Mouse (Mus musculus) MEL (cell line): ENCODE results near the gene Pdcd4. TPM values are rescaled to one million over a fixed set of nuclear protein-coding genes. Genes with fewer than 3 reads are reported as not detected.

ENCODE experiments used
- DNase-seq: peaks from one replicate; pipeline ENCODE4 v3.0.0; 2011; ENCODE audit warnings: low read depth, low spot score
- H3K27ac ChIP-seq: 2 replicates; pipeline ENCODE4 v1.5.1; 2012; ENCODE audit warnings: low read depth, mild to moderate bottlenecking, control low read depth, low read length, moderate library complexity; ENCODE audit not compliant: control insufficient read depth
- H3K27me3 ChIP-seq, 2 experiments: fragments of 150-350 bp in 1 of 2; sonication (generic) in 1 of 2; 2 replicates each; pipeline ENCODE4 v1.6.1; 2012; ENCODE audit warnings: low read length in 2 of 2, mild to moderate bottlenecking in 2 of 2, improper control_type of control experiment in 1 of 2, moderate library complexity in 1 of 2; ENCODE audit not compliant: insufficient read depth in 2 of 2, control insufficient read depth in 1 of 2
- H3K36me3 ChIP-seq, 2 experiments: 2 replicates each; pipeline ENCODE4 v1.6.1; 2012 to 2014; ENCODE audit warnings: low read length in 2 of 2, improper control_type of control experiment in 1 of 2, inconsistent platforms in 1 of 2, mild to moderate bottlenecking in 1 of 2; ENCODE audit not compliant: insufficient read depth in 2 of 2, control insufficient read depth in 1 of 2
- H3K4me1 ChIP-seq, 2 experiments: fragments of 150-350 bp in 1 of 2; sonication (generic) in 1 of 2; 2 replicates each; pipeline ENCODE4 v1.6.1; 2012; ENCODE audit warnings: low read length in 2 of 2, improper control_type of control experiment in 1 of 2, mild to moderate bottlenecking in 1 of 2; ENCODE audit not compliant: insufficient read depth in 2 of 2, control insufficient read depth in 1 of 2
- H3K4me3 ChIP-seq, 2 experiments: fragments of 150-350 bp in 1 of 2; sonication (generic) in 1 of 2; 2 replicates each; pipeline ENCODE4 v1.5.1; 2012; ENCODE audit warnings: low read depth in 2 of 2, low read length in 2 of 2, mild to moderate bottlenecking in 2 of 2, moderate library complexity in 2 of 2, control low read depth in 1 of 2, improper control_type of control experiment in 1 of 2; ENCODE audit not compliant: control insufficient read depth in 1 of 2, insufficient read depth in 1 of 2
- H3K79me2 ChIP-seq: 2 replicates; pipeline ENCODE4 v1.6.1; 2012; ENCODE audit warnings: mild to moderate bottlenecking, low read length, moderate library complexity; ENCODE audit not compliant: control insufficient read depth, poor library complexity, insufficient read depth
- H3K9ac ChIP-seq: 2 replicates; pipeline ENCODE4 v1.6.1; 2012; ENCODE audit warnings: low read depth, mild to moderate bottlenecking, control low read depth, low read length, moderate library complexity; ENCODE audit not compliant: control insufficient read depth, poor library complexity, severe bottlenecking
- H3K9me3 ChIP-seq: fragments of 150-350 bp; sonication (generic); replicated peaks from 2 replicates; pipeline ENCODE4 v1.6.1; 2012; ENCODE audit warnings: mild to moderate bottlenecking, low read length, improper control_type of control experiment, moderate library complexity; ENCODE audit not compliant: insufficient read depth
- BHLHE40 ChIP-seq: IDR thresholded peaks from 2 replicates; pipeline ENCODE4 v1.6.1; 2012; ENCODE audit warnings: low read depth, mild to moderate bottlenecking, inconsistent platforms, low read length, improper control_type of control experiment, borderline replicate concordance
- CHD2 ChIP-seq: IDR thresholded peaks from 2 replicates; pipeline ENCODE4 v1.6.1; 2011; ENCODE audit warnings: low read length, improper control_type of control experiment
- CTCF ChIP-seq, 3 experiments: IDR thresholded peaks in 2 of 3; conservative IDR thresholded peaks in 1 of 3; 2 replicates each; pipeline ENCODE4 v1.5.1; 2011 to 2012; ENCODE audit warnings: low read length in 3 of 3, low read depth in 2 of 3, mild to moderate bottlenecking in 2 of 3, improper control_type of control experiment in 1 of 3, inconsistent platforms in 1 of 3, mixed read lengths in 1 of 3, moderate library complexity in 1 of 3; ENCODE audit not compliant: control insufficient read depth in 1 of 3, insufficient read depth in 1 of 3, poor library complexity in 1 of 3, severe bottlenecking in 1 of 3
- E2F4 ChIP-seq: IDR thresholded peaks from 2 replicates; pipeline ENCODE4 v1.6.1; 2011; ENCODE audit warnings: low read depth, low read length, improper control_type of control experiment, borderline replicate concordance
- ELF1 ChIP-seq: IDR thresholded peaks from 2 replicates; pipeline ENCODE4 v1.6.1; 2014; ENCODE audit warnings: low read depth, mild to moderate bottlenecking, inconsistent platforms, low read length, improper control_type of control experiment, moderate library complexity
- EP300 ChIP-seq, 2 experiments: IDR thresholded peaks; 2 replicates each; pipeline ENCODE4 v1.6.1; 2011; ENCODE audit warnings: improper control_type of control experiment in 2 of 2, low read length in 2 of 2, low read depth in 1 of 2, mild to moderate bottlenecking in 1 of 2
- ETS1 ChIP-seq: IDR thresholded peaks from 2 replicates; pipeline ENCODE4 v1.6.1; 2012; ENCODE audit warnings: low read depth, mild to moderate bottlenecking, inconsistent platforms, low read length, improper control_type of control experiment, moderate library complexity
- GATA1 ChIP-seq: IDR thresholded peaks from 2 replicates; pipeline ENCODE4 v1.6.1; 2011; ENCODE audit warnings: low read depth, low read length, improper control_type of control experiment
- HCFC1 ChIP-seq: IDR thresholded peaks from 2 replicates; pipeline ENCODE4 v1.6.1; 2012; ENCODE audit warnings: low read depth, mild to moderate bottlenecking, inconsistent platforms, low read length, improper control_type of control experiment, moderate library complexity
- MAX ChIP-seq: IDR thresholded peaks from 2 replicates; pipeline ENCODE4 v1.6.1; 2011; ENCODE audit warnings: low read length, improper control_type of control experiment
- MAZ ChIP-seq: IDR thresholded peaks from 2 replicates; pipeline ENCODE4 v1.6.1; 2012; ENCODE audit warnings: low read depth, mild to moderate bottlenecking, inconsistent platforms, low read length, improper control_type of control experiment
- MXI1 ChIP-seq: IDR thresholded peaks from 2 replicates; pipeline ENCODE4 v1.6.1; 2011; ENCODE audit warnings: mild to moderate bottlenecking, low read depth, low read length, improper control_type of control experiment
- MYB ChIP-seq: IDR thresholded peaks from 2 replicates; pipeline ENCODE4 v1.6.1; 2011; ENCODE audit warnings: mild to moderate bottlenecking, low read depth, low read length, improper control_type of control experiment
- MYC ChIP-seq: IDR thresholded peaks from 2 replicates; pipeline ENCODE4 v1.6.1; 2011; ENCODE audit warnings: low read depth, mild to moderate bottlenecking, low read length, improper control_type of control experiment, moderate library complexity
- NELFE ChIP-seq: IDR thresholded peaks from 2 replicates; pipeline ENCODE4 v1.6.1; 2011; ENCODE audit warnings: low read depth, low read length, improper control_type of control experiment
- NRF1 ChIP-seq: IDR thresholded peaks from 2 replicates; pipeline ENCODE4 v1.6.1; 2014; ENCODE audit warnings: low read depth, mild to moderate bottlenecking, inconsistent platforms, low read length, improper control_type of control experiment, moderate library complexity; ENCODE audit not compliant: poor library complexity, insufficient read depth, severe bottlenecking
- POLR2A ChIP-seq, 2 experiments: IDR thresholded peaks; 2 replicates each; pipeline ENCODE4 v1.6.1; 2011 to 2012; ENCODE audit warnings: low read length in 2 of 2, mild to moderate bottlenecking in 2 of 2, control low read depth in 1 of 2, improper control_type of control experiment in 1 of 2, low read depth in 1 of 2, moderate library complexity in 1 of 2; ENCODE audit not compliant: control insufficient read depth in 1 of 2, insufficient read depth in 1 of 2, poor library complexity in 1 of 2
- RAD21 ChIP-seq: IDR thresholded peaks from 2 replicates; pipeline ENCODE4 v1.6.1; 2011; ENCODE audit warnings: mild to moderate bottlenecking, low read depth, low read length, improper control_type of control experiment
- RCOR1 ChIP-seq: IDR thresholded peaks from 2 replicates; pipeline ENCODE4 v1.6.1; 2012; ENCODE audit warnings: low read depth, mild to moderate bottlenecking, inconsistent platforms, low read length, improper control_type of control experiment
- SIN3A ChIP-seq: IDR thresholded peaks from 2 replicates; pipeline ENCODE4 v1.6.1; 2012; ENCODE audit warnings: low read length, improper control_type of control experiment, inconsistent platforms
- SMC3 ChIP-seq: IDR thresholded peaks from 2 replicates; pipeline ENCODE4 v1.6.1; 2011; ENCODE audit warnings: low read depth, low read length, improper control_type of control experiment
- TAL1 ChIP-seq: IDR thresholded peaks from 2 replicates; pipeline ENCODE4 v1.6.1; 2012; ENCODE audit warnings: mild to moderate bottlenecking, inconsistent platforms, low read length, moderate library complexity, mixed read lengths
- TBP ChIP-seq: IDR thresholded peaks from 2 replicates; pipeline ENCODE4 v1.8.0; 2011; ENCODE audit warnings: low read depth, low read length, improper control_type of control experiment
- TCF12 ChIP-seq: IDR thresholded peaks from 2 replicates; pipeline ENCODE4 v1.6.1; 2014; ENCODE audit warnings: low read depth, mild to moderate bottlenecking, inconsistent platforms, low read length, improper control_type of control experiment, moderate library complexity
- USF1 ChIP-seq: IDR thresholded peaks from 2 replicates; pipeline ENCODE4 v1.6.1; 2014; ENCODE audit warnings: low read depth, mild to moderate bottlenecking, inconsistent platforms, low read length, improper control_type of control experiment, moderate library complexity
- USF2 ChIP-seq, 2 experiments: IDR thresholded peaks; 2 replicates each; pipeline ENCODE4 v1.6.1; 2011 to 2012; ENCODE audit warnings: improper control_type of control experiment in 2 of 2, low read length in 2 of 2, borderline replicate concordance in 1 of 2, inconsistent platforms in 1 of 2, low read depth in 1 of 2, mild to moderate bottlenecking in 1 of 2; ENCODE audit not compliant: insufficient read depth in 1 of 2
- ZC3H11A ChIP-seq: IDR thresholded peaks from 2 replicates; pipeline ENCODE4 v1.6.1; 2012; ENCODE audit warnings: low read depth, mild to moderate bottlenecking, inconsistent platforms, low read length, improper control_type of control experiment
- ZKSCAN1 ChIP-seq: IDR thresholded peaks from 2 replicates; pipeline ENCODE4 v1.6.1; 2012; ENCODE audit warnings: low read depth, mild to moderate bottlenecking, inconsistent platforms, low read length, improper control_type of control experiment, moderate library complexity
- polyA plus RNA-seq, 2 experiments: library from polyadenylated mRNA; stranded (reverse) in 1 of 2; unstranded in 1 of 2; fragments of >175 nt in 1 of 2; fragments of >200 nt in 1 of 2; gene quantifications; 2 replicates each; pipeline versions ENCODE4 v1.2.1 to v1.2.4; 2012; ENCODE audit warnings: low replicate concordance in 2 of 2, low read depth in 1 of 2; ENCODE audit not compliant: insufficient read length in 2 of 2, insufficient read depth in 1 of 2, missing spikeins in 1 of 2
- total RNA-seq: library from RNA; depleted of rRNA; stranded (reverse); fragments of 300-350 nt; gene quantifications from 2 replicates; pipeline ENCODE4 v1.2.3, GENCODE M21; 2012

Pdcd4 gene
- total and polyA plus RNA-seq, 3 experiments: 30.0 to 37.6 TPM; not detected in 1

DNA sequence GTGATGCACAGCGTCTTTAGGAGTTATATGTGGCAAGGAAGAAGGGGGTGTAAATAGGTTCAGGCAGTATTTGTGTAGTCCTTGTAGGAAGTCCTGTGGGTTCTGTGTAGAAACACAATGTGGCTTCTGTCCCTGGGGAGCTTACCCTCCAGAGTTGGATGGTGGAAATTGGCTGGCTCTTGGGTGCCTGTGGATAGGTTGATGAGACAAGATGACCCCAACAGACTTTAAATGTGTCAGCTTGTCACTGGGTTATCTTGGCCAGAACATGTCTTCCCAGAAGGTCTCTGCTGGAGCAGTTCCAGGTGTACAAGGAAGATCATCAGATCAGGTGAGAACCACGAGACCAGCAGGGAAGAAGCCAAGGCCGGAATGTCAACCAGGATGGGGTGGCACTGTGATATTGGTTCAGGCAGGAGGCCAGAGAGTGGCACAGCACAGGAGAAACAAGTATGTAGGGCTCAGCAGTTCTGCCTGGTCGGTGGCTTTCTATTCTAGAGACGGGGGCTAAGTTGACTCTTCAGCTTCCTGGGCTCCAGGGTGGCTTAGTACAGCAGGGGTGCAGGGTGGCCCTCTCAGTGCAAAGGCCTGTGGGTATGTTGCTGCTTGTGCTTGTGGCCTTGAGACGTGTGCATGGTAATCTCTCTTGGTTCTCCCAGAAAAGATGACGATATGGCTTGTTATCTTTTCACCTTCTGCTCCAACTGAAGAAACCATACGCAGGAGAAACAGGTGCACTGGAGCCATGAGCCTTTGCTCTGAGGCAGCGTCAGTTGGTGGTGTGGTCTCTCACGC is 5.3 kb upstream of the Pdcd4 start:
- H3K9ac ChIP-seq: peak overlapping the region; percentile 41
- TF ChIP-seq RAD21 (no peak), NELFE (no peak), TAL1 (peak; percentile 63), USF2 (IDR thresholded peaks at IDR 0.05; ENCODE audit: borderline replicate concordance in 1 of 2, insufficient read depth in 1 of 2, low read depth in 1 of 2, low read length in 2 of 2) (0 out of 4 replicates have a peak, but pooled peaks of 1 of the 2 experiments have one; percentile 14), CHD2 (no peak), EP300 (IDR thresholded peaks at IDR 0.05; ENCODE audit: low read depth in 1 of 2, low read length in 2 of 2) (peak; percentile 71 to 89), MYC (0 out of 2 replicates have a peak, but pooled peaks have one; percentile 30), HCFC1 (peak; percentile 40; the same call in 1 of the 2 replicates), ETS1 (peak; percentile 93), E2F4 (no peak), MXI1 (peak; percentile 65), SIN3A (peak; percentile 77), NRF1 (no peak), CTCF (IDR thresholded peaks at IDR 0.05 in 2 of 3, conservative IDR thresholded peaks at IDR 0.05 in 1 of 3; ENCODE audit: control insufficient read depth in 1 of 3, insufficient read depth in 1 of 3, low read depth in 2 of 3, low read length in 3 of 3, poor library complexity in 1 of 3, severe bottlenecking in 1 of 3) (no peak), POLR2A (IDR thresholded peaks at IDR 0.05; ENCODE audit: control insufficient read depth in 1 of 2, insufficient read depth in 1 of 2, low read depth in 1 of 2, low read length in 2 of 2, poor library complexity in 1 of 2) (no peak), TBP (no peak), SMC3 (no peak), USF1 (peak; percentile 48; the same call in 1 of the 2 replicates), GATA1 (peak; percentile 82), RCOR1 (peak; percentile 51; the same call in 1 of the 2 replicates), ZKSCAN1 (no peak), MAX (no peak; the same call in 1 of the 2 replicates), ELF1 (0 out of 2 replicates have a peak, but pooled peaks have one; percentile 7), MAZ (no peak), MYB (peak; percentile 81), TCF12 (peak; percentile 93), BHLHE40 (peak; percentile 51; the same call in 1 of the 2 replicates), ZC3H11A (no peak)
- peak overlapping the region; percentile 65 for H3K27ac ChIP-seq
- H3K79me2 ChIP-seq: no peaks in the 10 kb centered on the region
- no peak overlapping the region for H3K4me3 ChIP-seq
- H3K27me3 ChIP-seq: no peaks in the 10 kb centered on the region
- no peaks in the 10 kb centered on the region for H3K9me3 ChIP-seq
- peak; percentile 76 for DNase-seq
- H3K36me3 ChIP-seq: peaks cover 0 to 50% of the 10 kb centered on the region in 2 experiments; a peak in 2 of 4 replicates
- H3K4me1 ChIP-seq: peaks cover 40 to 52% of the 10 kb centered on the region in 2 experiments
